Mouse (Mus musculus): ENCODE data around the gene Efna2.

Gene Efna2

GRCm38 (mm10) chr10:80227877-80228775, 48.8 kb downstream of the Efna2 start:
- DNase-seq (ENCODE audit: low spot score), result no peak

DNA sequence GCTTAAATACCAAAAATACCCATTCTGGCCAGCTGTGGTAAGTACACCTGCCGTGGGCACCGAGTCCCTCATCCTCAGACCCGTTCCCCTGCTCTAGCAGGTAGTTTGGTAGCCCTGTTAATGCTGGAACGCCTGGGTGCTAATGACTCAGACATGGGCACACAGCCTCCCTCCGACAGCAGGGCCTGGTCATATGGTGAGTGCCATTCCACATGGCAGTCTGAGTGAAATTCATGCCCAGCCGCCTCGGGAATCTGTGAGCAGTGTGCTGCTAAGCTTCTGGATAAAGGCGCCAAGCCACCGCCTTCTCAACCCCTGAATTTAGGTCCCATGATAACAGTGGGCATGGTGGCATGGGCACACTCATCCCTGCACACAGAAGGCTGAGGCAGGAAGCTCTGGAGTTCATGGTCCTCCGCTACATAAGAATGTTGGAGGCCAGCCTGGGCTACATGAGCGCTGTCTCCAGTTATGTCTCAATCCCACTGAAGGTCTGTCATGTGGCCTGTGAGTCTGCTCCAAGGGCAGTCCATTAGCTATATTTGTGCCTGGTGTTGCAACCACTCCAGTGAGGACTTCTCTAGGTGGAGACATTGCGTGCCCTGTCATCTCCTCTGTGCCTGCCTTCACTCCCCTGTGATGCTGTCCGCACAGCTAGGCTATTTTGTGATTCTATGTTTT, 57.0 kb downstream of the Efna2 start:
- no peak for DNase-seq (ENCODE audit: low spot score)

- DNase-seq (ENCODE audit: low spot score), result no peak
Measured at GRCm38 (mm10) chr10:80237020-80237419, 57.7 kb downstream of the Efna2 start.

- no peak for DNase-seq (ENCODE audit: low spot score)
Measured at GRCm38 (mm10) chr10:80238306-80238705, 59.0 kb downstream of the Efna2 start.
